Comparison of ENCODE assay signal across 20 mouse cellular contexts in genomic region chr1:57537369-57537768, GRCm38 (mm10).
DNase-seq lines count a peak whose midpoint lies in the region; ATAC-seq and TF ChIP-seq lines count a peak whose summit lies in the region.
"Had no signal": no experiment of that assay in that cellular context is flagged by ENCODE, and none has a peak within 500 bp of the region (broad histone marks: within the 10 kb centered on the region; RNA-seq: fewer than 3 reads in every experiment).

No protein-coding gene starts in this region.

- 0 out of 2 replicates have a peak, but pooled peaks have one; percentile 60 for ATAC-seq in midbrain, embryonic 15.5 days (replicated peaks)
- ATAC-seq in midbrain, embryonic 11.5 days (ENCODE audit: low FRiP score): no peak
- ATAC-seq: inflammation-experienced regulatory T-cells, adult 6 months had no signal

- intact Hi-C loops in left cerebral cortex, adult 2 months (cut with DNase I): loop anchor here (5.0 to 10.0 kb wide), 2 partner anchors 70 to 237 kb away; partner anchors contain the start of gene Spats2l

- H3K4me2 ChIP-seq in midbrain, embryonic 15.5 days: no peak overlapping the region
- no peak overlapping the region for H3K4me2 ChIP-seq in midbrain, embryonic 11.5 days
- H3K4me2 ChIP-seq: embryonic facial prominence, embryonic 15.5 days had no signal

- DNase-seq in frontal cortex, postnatal 36 days (ENCODE audit: low spot score in 2 of 2): peak; percentile 37 to 43
- DNase-seq in frontal cortex, postnatal 25 days (ENCODE audit: low spot score in 2 of 2): no peak
- no peak for DNase-seq in midbrain, embryonic 11.5 days (ENCODE audit: low spot score, missing footprints)
- DNase-seq in left cerebral cortex, adult 2 months (ENCODE audit: extremely low spot score in 1 of 2, low spot score in 2 of 2): peak in 1 of 2 experiments; percentile 37
- peak; percentile 28 for DNase-seq in right cerebral cortex, postnatal 25 days
- DNase-seq in T-cell, adult 2 months (ENCODE audit: low spot score): no peak
- DNase-seq: cerebellum, adult 9-11 months; embryo, embryonic 11 days; gastrocnemius, adult 2 months; heart, adult 2 months; kidney, adult 8-10 months; kidney, postnatal 36 days; liver; lung, adult 18-20 months; retina, postnatal 1 day; thymus, postnatal 25 days had no signal

- no peaks in the 10 kb centered on the region for H3K27me3 ChIP-seq in midbrain, embryonic 15.5 days (replicated peaks)
- H3K27me3 ChIP-seq in midbrain, embryonic 11.5 days (ENCODE audit: control insufficient read depth, insufficient read depth, low read length): no peaks in the 10 kb centered on the region
- H3K27me3 ChIP-seq: embryonic facial prominence, embryonic 15.5 days had no signal

- WGBS in midbrain, embryonic 15.5 days: 53% methylated on average over 5 of the region's 5 CpGs
- WGBS in midbrain, embryonic 11.5 days: 78% methylated on average over 5 of the region's 5 CpGs

- no peak overlapping the region for H3K27ac ChIP-seq in midbrain, embryonic 15.5 days
- no peak overlapping the region for H3K27ac ChIP-seq in midbrain, embryonic 11.5 days (ENCODE audit: low read depth, low read length)
- peak overlapping the region; percentile 69 for H3K27ac ChIP-seq in left cerebral cortex, adult 2 months
- H3K27ac ChIP-seq: embryonic facial prominence, embryonic 15.5 days; forebrain, embryonic 10.5 days; gastrocnemius, adult 2 months; heart, adult 2 months had no signal

- H3K36me3 ChIP-seq in midbrain, embryonic 15.5 days (replicated peaks): no peaks in the 10 kb centered on the region
- H3K36me3 ChIP-seq in midbrain, embryonic 11.5 days (ENCODE audit: control insufficient read depth, insufficient read depth, low read length): no peaks in the 10 kb centered on the region
- H3K36me3 ChIP-seq: embryonic facial prominence, embryonic 15.5 days; forebrain, embryonic 10.5 days had no signal

- TF ChIP-seq CTCF in left cerebral cortex, adult 2 months (IDR thresholded peaks at IDR 0.05): no peak

- H3K9me3 ChIP-seq in midbrain, embryonic 15.5 days: no peaks in the 10 kb centered on the region
- no peaks in the 10 kb centered on the region for H3K9me3 ChIP-seq in midbrain, embryonic 11.5 days (ENCODE audit: control insufficient read depth, low read length)
- H3K9me3 ChIP-seq: embryonic facial prominence, embryonic 15.5 days; forebrain, embryonic 10.5 days had no signal

- H3K9ac ChIP-seq in midbrain, embryonic 15.5 days: no peak overlapping the region
- no peak overlapping the region for H3K9ac ChIP-seq in midbrain, embryonic 11.5 days (ENCODE audit: low read length)
- H3K9ac ChIP-seq: embryonic facial prominence, embryonic 15.5 days had no signal

- H3K4me3 ChIP-seq in midbrain, embryonic 15.5 days: no peak overlapping the region
- no peak overlapping the region for H3K4me3 ChIP-seq in midbrain, embryonic 11.5 days (ENCODE audit: low read depth, low read length)
- no peak overlapping the region for H3K4me3 ChIP-seq in left cerebral cortex, adult 2 months
- H3K4me3 ChIP-seq: embryonic facial prominence, embryonic 15.5 days; forebrain, embryonic 10.5 days; gastrocnemius, adult 2 months; heart, adult 2 months had no signal

- no peaks in the 10 kb centered on the region for H3K4me1 ChIP-seq in midbrain, embryonic 15.5 days
- H3K4me1 ChIP-seq in midbrain, embryonic 11.5 days (ENCODE audit: control insufficient read depth, insufficient read depth, low read length): no peaks in the 10 kb centered on the region
- H3K4me1 ChIP-seq: embryonic facial prominence, embryonic 15.5 days; forebrain, embryonic 10.5 days had no signal

Comparison
In these comparisons a context has a peak if more than half of its experiments do, and no peak if none do; other contexts are left out.
1. DNase-seq: peak in frontal cortex, postnatal 36 days (2 of 2) and right cerebral cortex, postnatal 25 days (single experiment); none in frontal cortex, postnatal 25 days (0 of 2), midbrain, embryonic 11.5 days (single experiment) and T-cell, adult 2 months (single experiment).